Mouse (Mus musculus) right cerebral cortex, postnatal 14 days (tissue): ENCODE results near the gene Gla.
A peak's percentile ranks its signal among the peaks of the same experiment; 100 is the strongest.

ENCODE experiments used
- DNase-seq: peaks from one replicate; pipeline ENCODE4 v3.0.0; 2022

Gene Gla

DNA sequence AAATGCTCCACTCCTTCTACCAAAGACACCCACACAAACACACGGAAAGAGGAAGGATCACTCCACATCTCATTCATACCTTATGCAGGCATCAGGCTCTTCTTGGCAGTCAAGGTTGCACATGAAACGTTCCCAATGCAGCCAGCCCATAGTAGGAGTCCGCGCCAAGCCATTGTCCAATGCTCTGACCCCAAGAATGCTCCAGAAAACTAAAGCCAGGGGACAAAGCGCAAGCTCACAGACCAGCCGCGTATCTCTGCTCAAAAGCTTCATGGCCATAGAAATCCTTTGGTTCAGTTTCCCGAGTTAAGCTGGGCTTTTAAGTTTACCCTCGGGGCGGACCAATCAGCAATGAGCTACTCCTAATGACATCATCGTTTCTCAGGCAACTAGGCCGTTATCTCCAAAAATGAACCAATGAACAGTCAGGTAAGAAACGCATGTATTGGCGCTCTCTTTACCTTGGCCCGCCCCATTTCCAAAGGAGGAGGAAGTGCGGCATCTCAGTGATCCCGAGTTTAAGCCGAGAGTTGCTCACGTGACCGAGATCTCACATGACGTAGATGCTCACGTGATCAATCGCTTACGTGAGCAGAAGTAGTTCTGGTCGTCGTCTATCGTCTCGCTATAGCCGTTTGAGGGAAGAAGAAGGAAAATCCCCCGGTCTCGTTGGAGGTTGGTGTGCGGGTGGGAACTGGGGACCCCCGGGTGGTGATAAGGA, at the start of gene Gla, which contains the start of gene Hnrnph2:
Gene Gla, minus strand, starts transcription at position 467 of the 721 bp plus-strand sequence.
Gene Hnrnph2, plus strand, starts transcription at position 521 of the 721 bp plus-strand sequence.
- DNase-seq = peak; percentile 79

DNA sequence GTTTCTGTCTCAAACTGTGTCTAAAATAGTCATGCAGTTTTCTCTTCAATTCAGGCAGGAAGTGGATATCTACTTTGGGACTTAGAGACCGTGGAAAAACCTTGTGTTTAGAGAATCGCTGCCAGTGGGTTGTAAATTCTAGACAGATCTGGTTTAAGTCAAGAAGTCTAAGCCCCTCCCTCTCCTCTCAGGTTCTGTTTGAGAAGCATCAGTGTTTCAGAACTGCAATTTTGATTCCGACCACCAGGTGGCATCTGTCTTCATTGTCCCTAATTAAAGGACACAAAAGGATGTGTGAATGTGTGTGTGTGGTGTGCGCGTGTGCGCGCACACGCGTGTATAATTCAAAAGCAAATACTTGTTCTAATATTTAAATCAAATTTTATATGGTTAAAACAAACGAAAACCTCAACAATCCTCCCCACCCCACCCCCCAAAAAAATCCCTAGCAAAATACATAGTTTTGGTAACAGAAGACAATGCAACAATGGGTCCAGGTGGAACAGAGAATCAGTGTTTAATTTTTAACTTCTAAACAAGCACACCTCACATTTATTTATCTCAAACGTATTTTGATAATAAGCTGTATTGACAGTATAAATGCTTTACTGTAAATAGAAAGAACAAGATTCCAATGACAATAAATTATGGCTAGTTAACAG, 47.2 kb upstream of the Gla start:
- DNase-seq = peak; percentile 66

DNA sequence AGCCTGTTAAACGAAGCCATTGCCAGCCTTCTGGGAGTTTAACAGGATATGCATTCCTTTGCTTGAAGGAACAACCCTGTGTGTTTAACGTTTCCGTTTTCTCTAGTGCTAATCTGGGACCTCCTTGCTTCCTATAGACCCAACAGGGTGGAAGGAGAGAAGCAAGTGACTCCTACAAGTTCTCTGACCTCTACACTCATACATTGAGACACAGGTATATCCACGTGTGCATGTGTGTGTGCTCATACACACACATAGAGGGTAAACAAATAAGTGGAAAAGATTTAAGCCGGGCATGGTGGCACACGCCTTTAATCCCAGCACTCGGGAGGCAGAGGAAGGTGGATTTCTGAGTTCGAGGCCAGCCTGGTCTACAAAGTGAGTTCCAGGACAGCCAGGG, 46.5 kb upstream of the Gla start:
- DNase-seq = no peak

DNA sequence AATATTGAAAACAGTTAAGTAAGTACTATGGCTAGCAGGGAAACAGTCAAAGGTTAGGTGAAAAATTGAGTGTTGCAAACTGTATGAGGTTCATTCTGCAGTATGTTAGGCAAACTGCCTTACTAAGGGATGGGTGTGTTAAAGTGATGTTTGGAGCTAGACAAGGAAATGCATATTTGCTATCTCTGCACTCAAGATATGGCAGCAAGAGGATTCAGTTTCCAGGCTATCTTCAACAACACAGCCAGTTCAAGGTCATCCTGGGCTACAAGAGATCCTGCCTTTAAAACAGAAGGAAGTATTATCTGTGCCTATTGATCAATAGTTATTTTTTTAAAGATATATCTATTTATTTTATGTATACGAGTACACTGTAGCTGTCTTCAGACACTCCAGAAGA, 45.4 kb upstream of the Gla start:
- DNase-seq = no peak

DNA sequence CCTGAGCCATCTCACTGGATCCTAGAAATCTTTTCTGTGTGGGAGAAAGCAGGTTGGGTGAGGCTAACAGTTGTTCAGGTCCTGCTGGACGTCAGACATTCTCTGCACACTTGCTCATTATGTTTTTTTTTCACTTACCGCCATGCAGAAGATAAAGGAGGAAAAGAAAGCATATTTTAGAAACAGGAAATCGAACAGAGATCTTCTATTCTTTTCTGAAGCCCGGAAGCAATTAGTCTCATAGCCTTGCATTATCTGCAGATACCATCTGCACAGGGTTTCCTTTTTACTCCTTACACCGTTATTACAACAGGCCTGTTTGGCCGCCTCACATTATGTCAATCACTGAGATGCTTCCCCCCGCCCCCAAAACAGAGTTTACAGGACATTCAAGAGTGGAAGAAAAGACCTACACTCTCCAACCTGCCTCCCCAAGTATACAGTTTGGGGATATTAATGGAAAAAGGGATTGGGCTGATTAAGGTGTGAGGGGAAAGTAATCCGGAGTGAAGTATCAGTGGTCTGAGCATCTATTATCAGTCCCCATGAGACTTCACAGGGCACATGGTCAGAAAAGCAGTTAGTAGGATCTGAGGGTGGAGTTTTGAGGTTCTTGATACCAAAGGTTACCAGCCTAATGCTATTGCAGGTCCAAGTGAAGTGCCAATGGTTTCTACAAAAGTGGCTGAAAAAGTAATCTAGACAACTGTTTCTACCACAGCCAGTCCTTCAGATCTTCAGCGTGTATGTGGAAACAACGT, 40.3 kb upstream of the Gla start:
- DNase-seq = no peak

DNA sequence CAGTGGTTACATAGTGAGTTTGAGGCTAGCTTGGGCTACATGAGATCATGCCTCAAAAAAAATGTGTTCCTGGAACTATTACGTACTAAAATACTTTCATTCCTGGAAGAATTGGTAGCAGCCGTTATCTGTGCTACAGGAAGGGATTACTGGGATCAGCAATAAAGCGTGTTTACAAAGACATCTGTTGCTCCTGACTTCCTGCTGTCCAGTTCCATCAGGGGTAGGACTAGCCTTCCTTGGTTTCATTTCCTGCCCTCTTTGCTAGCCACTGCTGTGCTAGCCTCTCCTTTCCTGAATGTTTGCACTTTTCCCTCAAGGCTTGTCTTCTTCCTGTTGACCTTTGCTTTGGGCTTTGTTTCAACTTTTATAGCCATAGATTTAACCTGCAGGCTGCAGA, 34.9 kb upstream of the Gla start:
- no peak for DNase-seq

DNA sequence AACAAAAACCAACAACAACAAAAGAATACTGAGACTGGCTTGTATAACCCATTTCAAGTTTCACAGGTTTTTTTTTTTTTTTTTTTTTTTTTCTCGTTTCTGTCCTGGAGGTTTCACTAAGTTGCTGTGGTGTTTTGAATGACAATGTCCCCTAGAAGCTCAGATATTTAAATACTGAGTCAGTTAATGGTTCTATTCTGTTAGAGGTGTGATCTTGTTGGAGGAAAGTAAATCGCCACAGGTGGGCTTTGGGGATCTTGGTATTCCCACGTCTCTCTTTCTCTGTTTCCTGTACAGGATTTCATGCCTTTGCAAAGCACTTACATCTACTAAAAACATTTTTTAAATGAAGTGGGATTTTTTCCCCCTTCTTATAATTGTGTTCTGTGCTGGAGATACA, 34.2 kb upstream of the Gla start:
- DNase-seq = no peak

DNA sequence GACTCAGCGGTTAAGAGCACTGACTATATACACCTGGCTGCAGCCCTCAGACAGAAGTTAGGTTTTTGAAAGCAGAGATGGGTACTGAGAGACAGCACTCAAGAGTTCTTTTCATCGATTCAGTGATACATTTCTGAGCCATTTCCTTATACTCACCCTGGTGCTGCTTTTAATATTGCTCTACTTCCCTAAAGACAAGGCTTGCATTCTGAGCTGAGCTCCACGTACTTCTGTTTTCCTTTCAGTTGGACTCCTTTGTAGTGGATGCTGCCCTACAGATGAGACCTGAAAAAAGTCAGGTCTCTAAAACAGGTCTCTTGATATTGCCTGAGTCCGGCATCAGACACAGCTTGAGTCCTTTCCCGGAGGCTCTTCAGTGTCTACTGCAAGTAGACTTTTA, 31.8 kb upstream of the Gla start:
- no peak for DNase-seq

DNA sequence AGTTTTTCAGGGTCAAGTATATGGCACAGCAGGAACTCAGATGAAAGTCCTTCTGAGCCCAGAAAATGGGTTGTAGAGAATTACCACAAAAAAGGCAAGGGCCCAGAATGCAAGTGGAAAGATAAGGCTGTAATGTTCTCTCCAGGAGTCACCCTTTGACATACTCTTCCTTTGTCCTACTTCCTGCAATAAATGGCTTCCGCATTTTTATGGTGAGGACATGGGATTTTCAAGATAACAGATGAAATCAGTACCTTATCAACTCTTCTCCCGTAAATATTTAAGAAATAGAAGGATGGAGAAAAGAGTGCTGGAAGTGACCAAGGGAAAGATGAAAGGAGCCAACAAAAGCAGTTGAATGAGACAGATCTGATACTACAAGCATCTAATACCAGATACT, 27.3 kb upstream of the Gla start:
- DNase-seq = no peak

DNA sequence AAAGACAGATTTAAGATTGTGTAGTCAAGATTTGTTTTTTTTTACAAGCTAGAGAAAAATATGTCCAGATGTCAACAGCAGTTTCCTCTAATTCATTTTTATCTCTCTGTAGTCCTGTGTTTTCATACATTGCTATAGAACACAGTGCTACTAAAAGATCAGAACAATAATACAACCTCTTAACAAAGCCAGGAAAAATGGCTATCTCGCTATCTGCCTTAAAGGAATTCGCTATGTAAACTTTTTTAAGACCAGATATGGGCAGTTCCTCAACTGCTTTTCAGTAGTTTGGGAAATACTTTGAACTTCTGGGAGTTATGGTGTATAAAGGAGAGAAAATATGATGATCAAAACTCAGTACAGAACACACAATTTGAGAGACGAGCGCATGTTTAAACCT, 22.4 kb upstream of the Gla start:
- no peak for DNase-seq

DNA sequence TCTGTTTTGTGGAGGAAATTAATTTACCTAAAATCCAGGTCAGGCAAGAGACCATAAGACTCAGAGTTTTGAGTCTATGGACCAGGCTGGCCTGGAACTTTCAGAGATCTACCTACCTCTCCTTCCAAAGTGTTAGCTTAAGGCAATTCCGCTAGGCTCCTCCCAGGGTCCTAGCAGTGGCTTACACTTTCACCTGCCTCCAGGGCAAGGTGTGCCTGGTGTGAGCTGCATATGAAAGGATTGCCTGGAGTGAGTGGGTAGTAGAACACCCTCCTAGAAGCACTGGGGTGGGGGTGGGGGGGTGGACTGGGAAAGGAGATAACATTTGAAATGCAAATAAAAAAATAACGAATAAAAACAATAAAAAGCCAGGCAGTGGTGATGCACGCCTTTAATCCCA, 20.8 kb upstream of the Gla start:
- DNase-seq = no peak

DNA sequence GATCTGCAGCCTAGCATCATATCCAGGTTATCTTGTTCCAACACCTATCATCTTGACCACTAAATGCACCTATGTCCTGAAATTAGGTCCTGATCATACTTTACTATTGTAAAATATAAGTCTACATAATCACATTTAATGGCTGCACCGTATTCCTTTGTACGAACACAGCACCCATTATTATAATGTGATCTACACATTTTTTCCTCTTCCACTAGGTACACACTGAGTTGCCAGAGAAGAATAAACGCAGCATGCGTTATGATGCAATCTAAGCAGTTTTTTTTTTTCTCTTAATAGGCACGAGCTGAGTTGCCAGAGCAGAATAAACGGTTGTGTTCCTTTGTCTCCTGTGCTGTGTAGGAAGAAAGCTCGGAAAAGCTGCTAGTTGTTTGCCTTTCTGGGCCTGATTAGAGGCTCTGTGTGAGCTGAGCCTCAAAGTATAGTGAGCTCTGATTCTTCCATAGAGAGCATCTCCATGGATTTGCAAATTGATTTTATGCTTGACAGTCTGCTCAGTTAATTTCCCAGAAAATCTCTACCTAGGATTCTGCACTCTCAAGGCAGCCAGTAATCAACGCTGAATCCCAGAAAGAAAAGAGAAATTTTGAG, 19.4 kb upstream of the Gla start:
- DNase-seq = no peak

DNA sequence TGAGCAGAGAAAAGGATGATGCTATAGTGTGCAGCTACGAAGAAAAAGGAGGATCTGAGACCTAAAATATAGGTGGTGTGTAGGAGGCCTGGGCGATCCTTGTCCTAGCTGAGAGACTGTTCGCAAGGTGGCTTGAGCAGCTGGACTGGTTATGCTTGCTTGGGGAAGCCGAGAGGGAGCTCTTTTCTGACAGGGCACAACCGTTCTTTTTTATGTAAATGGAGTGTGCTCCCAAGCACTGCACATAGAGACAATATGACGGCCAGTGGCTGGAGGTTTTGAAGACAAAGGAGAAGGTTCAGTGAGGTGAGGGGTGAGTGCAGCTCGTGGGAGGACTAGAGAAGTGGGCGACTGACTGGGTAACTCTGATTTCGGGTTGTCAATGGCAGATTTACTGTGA, 18.8 kb upstream of the Gla start:
- DNase-seq = no peak

DNA sequence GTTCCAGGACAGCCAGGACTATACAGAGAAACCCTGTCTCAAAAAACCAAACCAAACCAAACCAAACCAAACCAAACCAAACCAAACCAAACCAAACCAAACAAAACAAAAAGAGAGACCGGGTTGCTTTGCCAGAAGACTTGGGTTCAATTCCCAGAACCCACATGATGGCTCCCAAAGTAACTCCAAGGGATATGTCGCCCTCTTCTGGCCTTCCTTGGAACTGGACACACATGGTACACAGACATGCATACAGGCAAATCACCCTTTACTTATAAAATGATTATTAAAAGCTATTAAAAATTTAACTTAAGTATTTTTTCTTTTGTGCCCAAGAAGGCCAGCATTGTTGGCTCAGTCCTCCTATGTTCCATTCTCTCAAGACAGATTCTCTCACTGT, 13.4 kb upstream of the Gla start:
- DNase-seq = no peak

DNA sequence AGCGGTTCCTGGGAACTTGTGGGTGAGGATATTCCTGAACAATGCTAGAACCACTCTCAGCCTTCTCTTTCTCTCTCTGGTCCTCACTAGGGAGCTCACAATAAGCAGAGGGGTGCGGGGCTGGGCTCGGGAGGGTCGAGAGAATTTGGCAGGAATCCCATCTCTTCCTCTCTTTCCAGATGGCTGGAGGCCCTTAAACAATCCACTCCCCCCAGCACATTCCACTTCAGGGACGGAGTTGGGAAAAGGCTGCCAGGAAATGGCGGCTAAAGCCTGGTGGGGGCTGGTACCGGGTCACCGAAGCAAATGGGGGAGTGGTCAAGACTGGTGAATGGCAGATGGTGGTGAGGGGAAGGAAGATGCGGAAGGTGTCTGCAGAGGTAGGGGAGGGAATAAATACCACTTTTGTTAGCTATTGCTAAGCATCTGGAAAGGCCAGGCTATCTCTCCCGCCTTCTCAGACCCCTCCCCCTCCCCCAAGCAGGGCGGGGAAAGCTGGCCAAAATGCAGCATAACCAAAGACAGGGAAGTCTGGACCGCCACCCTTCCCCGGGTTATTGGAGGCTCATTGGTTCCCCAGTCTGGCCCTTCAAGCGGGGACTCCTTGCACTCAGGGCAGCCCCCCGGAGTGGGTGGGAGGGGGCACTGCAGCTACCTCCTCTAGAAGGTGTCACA, 11.5 kb upstream of the Gla start:
- DNase-seq = peak; percentile 9

DNA sequence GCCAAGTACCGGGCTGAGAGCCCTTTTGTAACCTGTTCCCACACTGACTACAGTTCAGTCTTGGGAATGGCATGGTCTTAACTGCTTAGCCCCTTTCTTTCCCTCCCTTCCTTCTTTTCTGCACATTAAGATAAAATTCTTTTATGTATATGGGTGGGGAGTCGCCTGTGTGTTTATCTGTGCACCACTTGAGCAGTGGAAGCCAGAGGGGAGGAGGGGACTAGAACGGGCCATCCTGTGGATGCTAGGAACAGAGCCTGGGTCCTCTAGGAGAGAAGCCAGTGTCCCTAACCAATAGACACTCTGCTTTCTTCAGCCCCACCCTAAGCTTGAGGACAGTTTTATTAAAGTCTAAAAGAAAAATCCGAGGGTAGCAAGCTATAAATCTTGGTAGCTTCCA, 10.1 kb upstream of the Gla start:
- DNase-seq = no peak

DNA sequence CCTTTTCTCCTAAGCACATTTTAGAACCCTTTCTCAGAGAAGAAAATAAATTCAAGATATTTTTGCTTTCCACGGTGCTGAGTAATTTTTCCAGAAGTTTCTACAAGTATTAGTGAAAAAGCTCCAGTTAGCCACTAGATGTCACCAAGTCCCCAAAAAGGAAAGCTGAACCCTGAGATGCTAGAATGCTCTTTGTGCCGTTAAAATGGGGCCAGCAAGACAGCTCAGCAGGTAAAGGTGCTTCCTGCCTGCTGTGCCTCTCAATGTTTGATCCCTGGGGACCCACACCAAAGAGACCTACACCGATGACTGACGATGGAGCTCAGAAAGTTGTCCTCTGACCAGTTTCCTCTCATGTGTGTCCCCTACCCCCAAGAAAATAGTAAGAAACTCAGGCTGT, 8.5 kb upstream of the Gla start:
- DNase-seq = no peak

DNA sequence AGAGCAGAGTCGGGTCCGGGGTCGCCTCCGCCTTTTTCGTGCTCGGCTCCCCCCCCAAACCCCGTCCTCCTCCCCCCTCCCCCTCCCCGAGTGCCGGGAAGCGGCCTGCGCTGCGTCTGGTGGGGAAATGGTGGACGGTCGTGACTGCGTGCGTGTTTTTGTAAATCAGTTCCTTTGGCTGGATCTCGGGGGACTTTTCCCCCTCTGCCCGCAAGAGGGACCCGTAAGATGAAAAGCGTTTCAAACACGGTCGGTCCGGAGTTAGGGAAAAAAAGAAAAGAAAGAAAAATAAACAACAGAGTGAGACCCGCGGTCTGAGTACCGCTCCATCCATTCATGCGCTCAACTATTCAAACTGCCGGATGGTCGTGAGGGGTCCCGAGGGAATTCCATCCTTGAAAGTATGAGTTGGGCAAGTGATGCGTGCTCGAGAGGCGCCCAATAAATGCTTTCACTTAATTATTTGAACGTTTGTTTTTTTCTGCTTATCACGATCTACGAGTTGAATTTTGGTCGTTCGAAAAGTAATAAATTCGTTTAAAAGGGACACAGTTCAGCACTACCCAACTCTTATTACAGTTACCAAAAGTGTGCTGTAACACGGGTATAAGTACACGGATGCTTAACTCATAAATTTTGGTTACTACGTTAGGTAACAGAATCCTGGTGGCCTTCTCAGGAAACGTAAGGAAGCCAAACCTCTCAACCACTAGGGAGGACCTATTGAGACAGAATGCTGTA, 625 bp upstream of the Gla start:
- peak; percentile 49 for DNase-seq

DNA sequence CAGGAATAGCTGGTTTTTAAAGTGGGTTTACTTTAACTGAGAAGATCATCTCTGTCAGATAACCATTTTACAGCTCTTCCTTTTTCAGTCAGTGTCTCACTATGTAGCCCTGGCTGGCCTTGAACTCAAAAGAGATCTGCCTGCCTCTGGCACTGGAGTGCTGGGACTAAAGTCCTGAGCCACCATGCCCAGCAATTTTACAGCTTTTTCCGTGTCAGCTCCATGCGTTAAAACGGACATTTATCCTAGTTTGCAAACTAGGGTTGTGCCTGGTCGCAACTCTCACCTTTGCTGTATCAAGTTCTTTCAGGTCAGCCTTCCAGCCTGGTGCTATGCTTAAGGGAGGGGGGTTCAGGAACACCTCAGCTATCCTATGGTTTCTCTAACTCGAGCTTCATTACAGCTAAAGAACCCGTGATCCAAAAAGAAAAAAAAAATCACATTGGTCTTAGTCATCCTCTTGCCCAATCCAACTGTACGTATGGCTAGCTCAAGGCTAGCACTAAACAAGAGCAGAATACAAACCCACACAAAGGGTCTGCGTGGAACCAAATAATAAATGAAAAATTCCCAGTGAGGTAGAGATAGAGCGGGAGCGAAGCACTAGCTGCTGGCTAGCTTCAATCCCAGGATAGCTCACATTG, 881 bp downstream of the Gla start:
- no peak for DNase-seq

DNA sequence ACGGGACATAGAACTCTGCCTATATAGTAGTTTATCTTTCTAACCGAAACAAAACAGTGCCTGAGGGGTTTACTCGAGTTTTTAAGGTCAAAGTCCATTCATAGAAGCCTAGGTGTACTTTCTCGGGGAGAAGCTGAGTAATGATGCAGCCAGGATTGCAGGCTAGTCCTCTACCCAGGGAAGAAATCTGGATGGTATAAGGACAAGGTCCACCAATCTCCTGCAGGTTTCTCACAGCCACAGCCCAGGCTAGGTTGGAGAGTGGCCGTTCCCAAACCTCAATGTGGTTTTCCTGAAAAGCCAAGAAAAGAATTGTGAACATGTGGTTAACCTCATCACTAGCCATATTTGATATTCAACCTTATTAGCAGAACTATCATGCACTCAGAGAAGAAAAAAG, 11.1 kb downstream of the Gla start:
- DNase-seq = no peak

DNA sequence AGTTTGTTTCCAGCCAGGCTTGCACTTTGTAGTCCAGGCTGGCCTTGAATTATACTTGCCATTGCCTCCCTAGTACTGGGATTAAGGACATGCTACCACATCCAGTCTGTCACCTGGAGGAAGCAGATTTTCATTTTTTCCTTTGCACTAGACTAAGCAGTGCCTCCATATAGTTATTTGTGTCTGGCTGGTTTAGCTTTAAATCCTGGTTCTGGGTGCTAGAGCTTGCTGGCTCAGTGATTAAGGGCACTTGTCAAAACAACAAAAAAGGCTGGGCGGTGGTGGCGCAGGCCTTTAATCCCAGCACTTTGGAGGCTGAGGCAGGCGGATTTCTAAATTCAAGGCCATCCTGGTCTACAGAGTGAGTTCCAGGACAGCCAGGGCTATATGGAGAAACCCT, 11.9 kb downstream of the Gla start:
- no peak for DNase-seq

DNA sequence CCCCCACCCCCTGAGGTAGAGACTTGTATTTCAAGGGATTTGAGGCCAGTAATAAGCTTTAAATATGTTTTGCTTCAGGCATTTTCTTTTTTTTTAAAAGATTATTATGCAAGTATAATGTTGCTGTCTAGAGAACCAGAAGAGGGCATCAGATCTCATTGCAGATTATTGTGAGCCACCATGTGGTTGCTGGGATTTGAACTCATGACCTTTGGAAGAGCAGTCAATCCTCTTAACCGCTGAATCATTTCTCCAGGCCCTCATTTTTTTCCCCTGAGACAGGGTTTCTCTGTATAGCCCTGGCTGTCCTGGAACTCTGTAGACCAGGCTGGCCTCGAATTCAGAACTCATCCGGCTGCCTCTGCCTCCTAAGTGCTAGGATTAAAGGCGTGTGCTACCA, 12.7 kb downstream of the Gla start:
- DNase-seq = no peak
